ENCODE assay signal across 13 mouse cellular contexts in genomic region chr10:59194891-59195290, GRCm38 (mm10). TPM values are rescaled to one million over a fixed set of nuclear protein-coding genes. Genes with fewer than 3 reads are reported as not detected.
A peak's percentile ranks its signal among the peaks of the same experiment; 100 is the strongest.
DNase-seq lines count a peak whose midpoint lies in the region; ATAC-seq lines count a peak whose summit lies in the region.
"Had no signal": no experiment of that assay in that cellular context is flagged by ENCODE, and none has a peak within 500 bp of the region (broad histone marks: within the 10 kb centered on the region; RNA-seq: fewer than 3 reads in every experiment).

No protein-coding gene starts in this region.

- H3K4me3 ChIP-seq in limb, embryonic 11.5 days (ENCODE audit: low read depth, low read length): no peak overlapping the region
- H3K4me3 ChIP-seq in limb, embryonic 10.5 days: no peak overlapping the region
- H3K4me3 ChIP-seq in embryonic facial prominence, embryonic 10.5 days: no peak overlapping the region
- H3K4me3 ChIP-seq in limb, embryonic 15.5 days: no peak overlapping the region
- H3K4me3 ChIP-seq: liver, embryonic 13.5 days had no signal

- 70% methylated on average over 5 of the region's 5 CpGs for WGBS in limb, embryonic 11.5 days
- WGBS in limb, embryonic 10.5 days: 80% methylated on average over 5 of the region's 5 CpGs
- 76% methylated on average over 5 of the region's 5 CpGs for WGBS in embryonic facial prominence, embryonic 10.5 days
- 31% methylated on average over 5 of the region's 5 CpGs for WGBS in limb, embryonic 15.5 days

- H3K9me3 ChIP-seq in limb, embryonic 11.5 days (ENCODE audit: control insufficient read depth, low read length): no peaks in the 10 kb centered on the region
- H3K9me3 ChIP-seq in limb, embryonic 10.5 days (replicated peaks): no peaks in the 10 kb centered on the region
- H3K9me3 ChIP-seq in embryonic facial prominence, embryonic 10.5 days: no peaks in the 10 kb centered on the region
- no peaks in the 10 kb centered on the region for H3K9me3 ChIP-seq in limb, embryonic 15.5 days
- H3K9me3 ChIP-seq: liver, embryonic 13.5 days had no signal

- H3K9ac ChIP-seq in limb, embryonic 11.5 days (ENCODE audit: low read length): no peak overlapping the region
- no peak overlapping the region for H3K9ac ChIP-seq in limb, embryonic 15.5 days
- H3K9ac ChIP-seq: liver, embryonic 13.5 days had no signal

- H3K4me1 ChIP-seq in limb, embryonic 11.5 days (ENCODE audit: control insufficient read depth, insufficient read depth, low read length): peaks cover 3% of the 10 kb centered on the region; the same call in 1 of the 2 replicates
- peaks cover 14% of the 10 kb centered on the region for H3K4me1 ChIP-seq in limb, embryonic 10.5 days
- peaks cover 20% of the 10 kb centered on the region for H3K4me1 ChIP-seq in embryonic facial prominence, embryonic 10.5 days
- peaks cover 2% of the 10 kb centered on the region; the same call in 1 of the 2 replicates for H3K4me1 ChIP-seq in limb, embryonic 15.5 days
- H3K4me1 ChIP-seq: liver, embryonic 13.5 days had no signal

- no peak for ATAC-seq in limb, embryonic 11.5 days (ENCODE audit: insufficient number of reproducible peaks, low FRiP score, low TSS enrichment, low read depth)
- ATAC-seq in limb, embryonic 15.5 days (ENCODE audit: insufficient number of reproducible peaks, low FRiP score, low TSS enrichment, low read depth): peak; percentile 44; the same call in 1 of the 2 replicates
- ATAC-seq in erythroblast, adult 5-6 weeks (replicated peaks; ENCODE audit: low FRiP score, poor library complexity, severe bottlenecking): no peak

- 0 out of 2 replicates have a peak, but pooled peaks cover 2% of the 10 kb centered on the region for H3K36me3 ChIP-seq in limb, embryonic 11.5 days (ENCODE audit: control insufficient read depth, insufficient read depth, low read length)
- peaks cover 10% of the 10 kb centered on the region for H3K36me3 ChIP-seq in limb, embryonic 10.5 days
- H3K36me3 ChIP-seq in embryonic facial prominence, embryonic 10.5 days (replicated peaks): peaks cover 17% of the 10 kb centered on the region
- no peaks in the 10 kb centered on the region for H3K36me3 ChIP-seq in limb, embryonic 15.5 days
- H3K36me3 ChIP-seq: liver, embryonic 13.5 days had no signal

- H3K4me2 ChIP-seq in limb, embryonic 11.5 days (ENCODE audit: low read depth, severe bottlenecking): no peak overlapping the region
- H3K4me2 ChIP-seq in limb, embryonic 15.5 days: no peak overlapping the region
- H3K4me2 ChIP-seq: liver, embryonic 13.5 days had no signal

- no peaks in the 10 kb centered on the region for H3K27me3 ChIP-seq in limb, embryonic 11.5 days (ENCODE audit: control insufficient read depth, insufficient read depth, low read length)
- no peaks in the 10 kb centered on the region for H3K27me3 ChIP-seq in limb, embryonic 10.5 days (ENCODE audit: low read depth, poor library complexity, severe bottlenecking)
- H3K27me3 ChIP-seq in embryonic facial prominence, embryonic 10.5 days (replicated peaks; ENCODE audit: low read depth, poor library complexity, severe bottlenecking): no peaks in the 10 kb centered on the region
- no peaks in the 10 kb centered on the region for H3K27me3 ChIP-seq in limb, embryonic 15.5 days
- H3K27me3 ChIP-seq: liver, embryonic 13.5 days had no signal

- H3K27ac ChIP-seq in limb, embryonic 11.5 days (replicated peaks; ENCODE audit: low read depth, low read length): no peak overlapping the region
- H3K27ac ChIP-seq in limb, embryonic 10.5 days: no peak overlapping the region
- no peak overlapping the region for H3K27ac ChIP-seq in embryonic facial prominence, embryonic 10.5 days (replicated peaks)
- no peak overlapping the region for H3K27ac ChIP-seq in limb, embryonic 15.5 days
- H3K27ac ChIP-seq: liver, embryonic 13.5 days had no signal

- DNase-seq in embryo, embryonic 10.5 days (ENCODE audit: low spot score): peak; percentile 14
- DNase-seq in embryo, embryonic 11 days: no peak
- DNase-seq in limb, embryonic 11.5 days (ENCODE audit: low spot score): peak; percentile 25
- DNase-seq in limb, embryonic 10.5 days (ENCODE audit: low spot score): no peak
- peak; percentile 19 for DNase-seq in embryonic facial prominence, embryonic 10.5 days (ENCODE audit: low spot score)
- DNase-seq in spleen, postnatal 36 days (ENCODE audit: low spot score in 2 of 2): no peak
- DNase-seq: B cell, adult 2 months; cerebellum, adult 2 months; kidney, adult 8-10 months; liver, embryonic 13.5 days; right cerebral cortex, postnatal 25 days had no signal

RNA-seq across cellular contexts. Expression of gene Sept10, which starts 26.8 kb away (rescaled TPM):
- 51.8 and 56.5 TPM in 2 replicates for polyA plus RNA-seq in limb, embryonic 11.5 days (2014; fragmentation: Nextera tagmentation; extraction: Ambion mirVana)
- polyA plus RNA-seq in limb, embryonic 10.5 days (2016; fragmentation: Nextera tagmentation; extraction: Ambion mirVana): 45.0 and 45.4 TPM in 2 replicates
- 36.8 and 37.3 TPM in 2 replicates for polyA plus RNA-seq in embryonic facial prominence, embryonic 10.5 days (2016; fragmentation: Nextera tagmentation; extraction: Ambion mirVana)
- 42.0 and 44.0 TPM in 2 replicates for polyA plus RNA-seq in limb, embryonic 15.5 days (2015; fragmentation: Nextera tagmentation; extraction: Ambion mirVana)
- 1.7 and 2.3 TPM in 2 replicates for total RNA-seq in erythroblast, adult 5-6 weeks (2015; ENCODE audit: low replicate concordance)
- total RNA-seq in erythroblast, adult 5-6 weeks (2017; ENCODE audit: low replicate concordance): 3.2 and 4.8 TPM in 2 replicates

RNA-seq across cellular contexts. Expression of gene Sowahc, which starts 26.9 kb away (rescaled TPM):
- polyA plus RNA-seq in limb, embryonic 11.5 days (2014; fragmentation: Nextera tagmentation; extraction: Ambion mirVana): 10.2 and 11.0 TPM in 2 replicates
- polyA plus RNA-seq in limb, embryonic 10.5 days (2016; fragmentation: Nextera tagmentation; extraction: Ambion mirVana): 11.1 and 12.1 TPM in 2 replicates
- polyA plus RNA-seq in embryonic facial prominence, embryonic 10.5 days (2016; fragmentation: Nextera tagmentation; extraction: Ambion mirVana): 12.4 and 12.8 TPM in 2 replicates
- 21.6 and 22.6 TPM in 2 replicates for polyA plus RNA-seq in limb, embryonic 15.5 days (2015; fragmentation: Nextera tagmentation; extraction: Ambion mirVana)
- total RNA-seq in erythroblast, adult 5-6 weeks (2015; ENCODE audit: low replicate concordance): 5.6 and 6.5 TPM in 2 replicates
- 3.9 and 5.9 TPM in 2 replicates for total RNA-seq in erythroblast, adult 5-6 weeks (2017; ENCODE audit: low replicate concordance)

Comparison
In these comparisons a context has a peak if more than half of its experiments do, and no peak if none do; other contexts are left out.
1. DNase-seq: peak in embryo, embryonic 10.5 days (single experiment), limb, embryonic 11.5 days (single experiment) and embryonic facial prominence, embryonic 10.5 days (single experiment); none in embryo, embryonic 11 days (single experiment), limb, embryonic 10.5 days (single experiment) and spleen, postnatal 36 days (0 of 2).